Mouse (Mus musculus): ENCODE measurements around the gene Epgn. TPM values are rescaled to one million over a fixed set of nuclear protein-coding genes. Genes with fewer than 3 reads are reported as not detected.

Gene Epgn
- polyA plus RNA-seq (2014; fragmentation: Illumina TruSeq; extraction: RNeasy Lipid Tissue Mini Kit (QIAGEN cat#74804); ENCODE audit: low read depth, low replicate concordance), result not detected

DNA sequence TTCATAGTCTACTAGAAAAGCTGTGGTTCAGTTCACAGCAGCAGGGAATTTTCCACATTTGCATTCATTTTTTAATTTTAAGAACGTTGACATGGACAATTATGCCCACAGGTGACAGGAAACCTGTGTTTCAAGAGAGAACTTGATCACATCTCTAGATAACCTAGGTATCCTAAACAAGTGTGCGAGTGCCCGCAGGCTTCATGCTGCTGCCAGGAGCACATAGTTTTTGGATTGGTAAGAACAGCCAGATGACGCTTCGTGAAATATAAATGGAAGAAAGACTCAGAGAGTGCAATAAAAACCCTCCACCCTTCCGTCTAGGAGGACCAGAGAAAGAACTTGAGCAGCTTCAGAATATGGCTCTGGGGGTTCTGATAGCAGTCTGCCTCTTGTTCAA, at the start of gene Epgn:
TSS of gene Epgn (plus strand) at position 301 of the 400 bp plus-strand sequence.

DNA sequence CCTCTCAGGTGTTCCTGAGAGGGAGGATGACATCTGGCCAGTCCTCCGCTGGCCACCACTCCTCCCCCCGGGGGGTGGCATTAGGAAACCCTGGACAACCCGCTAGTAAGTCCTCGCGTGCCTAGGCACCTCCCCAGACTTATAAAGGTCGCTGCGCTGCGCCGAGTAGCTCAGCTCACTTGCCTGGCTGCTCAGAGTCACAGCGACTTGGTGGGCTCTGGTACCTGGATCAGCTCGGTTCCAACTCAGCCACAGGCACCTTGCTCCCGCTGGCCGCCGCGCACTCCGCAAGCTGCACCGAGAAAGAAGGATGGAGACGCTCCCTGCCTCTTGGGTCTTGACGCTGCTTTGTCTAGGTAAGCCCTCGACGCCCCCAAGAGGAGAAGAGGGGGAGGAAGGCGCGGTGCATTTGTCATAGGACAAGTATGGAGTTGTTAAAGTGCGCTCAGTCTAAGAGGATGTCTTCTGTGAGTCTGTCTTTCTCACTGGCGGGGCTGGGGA, 47.2 kb downstream of the Epgn start, which contains the start of gene Ereg:
TSS of gene Ereg (plus strand) at position 173 of the 501 bp plus-strand sequence.

Other genes starting within 250 kb of the Epgn start
- not detected for gene Cxcl3, start 241.4 kb upstream of the Epgn start, polyA plus RNA-seq (2014; fragmentation: Illumina TruSeq; extraction: RNeasy Lipid Tissue Mini Kit (QIAGEN cat#74804); ENCODE audit: low read depth, low replicate concordance)
- gene Cxcl15, start 232.9 kb upstream of the Epgn start, polyA plus RNA-seq (2014; fragmentation: Illumina TruSeq; extraction: RNeasy Lipid Tissue Mini Kit (QIAGEN cat#74804); ENCODE audit: low read depth, low replicate concordance), result not detected
- 17.5 TPM for gene Cxcl1, start 136.2 kb upstream of the Epgn start, polyA plus RNA-seq (2014; fragmentation: Illumina TruSeq; extraction: RNeasy Lipid Tissue Mini Kit (QIAGEN cat#74804); ENCODE audit: low read depth, low replicate concordance)
- not detected for gene Cxcl2, start 123.6 kb upstream of the Epgn start, polyA plus RNA-seq (2014; fragmentation: Illumina TruSeq; extraction: RNeasy Lipid Tissue Mini Kit (QIAGEN cat#74804); ENCODE audit: low read depth, low replicate concordance)
- 7.2 TPM for gene Mthfd2l, start 96.3 kb upstream of the Epgn start, polyA plus RNA-seq (2014; fragmentation: Illumina TruSeq; extraction: RNeasy Lipid Tissue Mini Kit (QIAGEN cat#74804); ENCODE audit: low read depth, low replicate concordance)
- 0.56 TPM for gene Ereg, start 47.2 kb downstream of the Epgn start, polyA plus RNA-seq (2014; fragmentation: Illumina TruSeq; extraction: RNeasy Lipid Tissue Mini Kit (QIAGEN cat#74804); ENCODE audit: low read depth, low replicate concordance)
- not detected for gene Areg, start 112.1 kb downstream of the Epgn start, polyA plus RNA-seq (2014; fragmentation: Illumina TruSeq; extraction: RNeasy Lipid Tissue Mini Kit (QIAGEN cat#74804); ENCODE audit: low read depth, low replicate concordance)

All from liver, adult 10 weeks (tissue).